Mouse (Mus musculus): Measurements from ENCODE around the gene Sstr2. TPM values are rescaled to one million over a fixed set of nuclear protein-coding genes. Genes with fewer than 3 reads are reported as not detected.
"Not testable (repeated sequence)": the region's sequence is repeated elsewhere in the genome, so short reads cannot be mapped to it uniquely, and the experiment has no call there.

The Sstr2 gene
- total RNA-seq, 4 experiments from 2014 or later: 1.3 to 6.2 (median 3.7) TPM

DNA sequence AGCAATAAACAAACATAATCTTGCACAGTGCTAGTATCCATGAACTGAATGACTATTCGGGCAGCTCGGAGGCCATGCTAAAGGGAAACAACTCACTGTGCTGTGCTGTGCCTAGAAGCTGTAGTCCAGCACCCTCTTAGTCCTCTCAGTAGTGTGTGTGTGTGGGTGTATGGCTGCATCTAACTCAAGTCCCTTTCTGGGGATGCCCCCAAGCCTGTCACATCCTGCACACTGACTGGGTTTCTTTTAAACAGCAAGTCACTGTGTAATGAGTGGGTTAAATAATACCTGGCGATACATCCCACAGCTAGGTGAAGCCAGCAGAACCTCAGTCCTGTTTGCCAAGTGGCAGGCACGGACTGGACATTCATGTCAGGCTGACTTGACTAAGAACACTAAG, 39.6 kb downstream of the Sstr2 start:
- DNase-seq: no peak

DNA sequence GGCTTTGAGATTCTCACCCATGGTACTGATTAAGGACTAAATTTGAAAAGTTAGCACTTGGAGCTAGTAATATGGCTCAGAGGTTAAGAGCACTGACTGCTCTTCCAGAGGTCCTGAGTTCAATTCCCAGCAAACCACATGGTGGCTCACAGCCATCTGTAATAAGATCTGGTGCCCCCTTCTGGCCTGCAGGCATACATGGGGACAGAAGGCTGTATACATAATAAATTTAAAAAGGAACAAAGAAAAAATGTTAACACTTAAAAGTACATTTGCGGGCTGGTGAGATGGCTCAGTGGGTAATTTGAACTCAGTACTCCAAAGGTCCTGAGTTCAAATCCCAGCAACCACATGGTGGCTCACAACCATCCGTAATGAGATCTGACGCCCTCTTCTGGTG, 41.1 kb downstream of the Sstr2 start:
- DNase-seq: not testable (repeated sequence)

GRCm38 (mm10) chr11:113660940-113661339, 41.8 kb downstream of the Sstr2 start:
- no peak for DNase-seq

DNA sequence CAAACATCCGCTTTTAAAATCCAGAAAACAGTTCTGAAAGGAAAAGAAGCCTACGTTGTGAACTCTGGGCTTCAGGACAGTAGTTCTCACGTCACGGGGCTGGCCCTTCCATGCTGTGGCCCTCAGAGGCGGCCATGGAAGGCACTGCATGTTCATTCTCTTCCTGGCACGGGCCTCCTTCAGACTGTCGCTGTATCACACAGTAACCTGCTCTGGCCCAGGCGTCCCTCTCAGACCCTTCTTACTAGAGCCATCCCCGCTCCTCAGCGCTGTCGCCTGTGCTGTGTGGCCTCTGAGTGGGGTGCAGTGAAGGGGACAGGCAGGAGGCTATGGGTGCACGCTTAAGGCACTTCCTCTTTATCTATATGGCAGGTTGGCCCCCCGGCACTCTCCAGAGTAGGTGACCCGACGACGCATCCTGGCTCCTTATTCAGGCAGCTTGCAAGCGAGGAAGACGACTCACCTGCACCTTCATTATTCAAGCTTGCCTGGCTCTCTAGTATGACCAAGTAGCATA, 42.8 kb downstream of the Sstr2 start:
- no peak for DNase-seq

DNA sequence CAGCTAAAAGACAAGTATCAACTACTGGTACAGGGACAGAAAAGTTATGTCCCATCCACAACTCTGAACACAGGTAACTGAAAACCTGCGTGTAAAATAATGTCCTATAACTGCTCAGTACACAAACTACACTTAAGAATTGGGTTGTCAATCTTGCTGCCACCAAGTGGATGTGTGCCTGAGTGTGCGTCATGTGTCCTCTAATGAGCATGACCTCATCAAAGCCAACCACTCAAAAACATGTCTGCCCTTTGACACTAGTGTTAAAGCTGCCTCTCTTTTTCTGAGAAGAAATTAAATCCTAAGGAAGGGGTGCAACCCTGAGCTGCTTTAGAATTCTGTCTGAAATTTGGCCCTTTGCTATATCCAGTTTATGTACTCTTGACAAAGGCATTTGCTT, 45.1 kb downstream of the Sstr2 start:
- DNase-seq: no peak

DNA sequence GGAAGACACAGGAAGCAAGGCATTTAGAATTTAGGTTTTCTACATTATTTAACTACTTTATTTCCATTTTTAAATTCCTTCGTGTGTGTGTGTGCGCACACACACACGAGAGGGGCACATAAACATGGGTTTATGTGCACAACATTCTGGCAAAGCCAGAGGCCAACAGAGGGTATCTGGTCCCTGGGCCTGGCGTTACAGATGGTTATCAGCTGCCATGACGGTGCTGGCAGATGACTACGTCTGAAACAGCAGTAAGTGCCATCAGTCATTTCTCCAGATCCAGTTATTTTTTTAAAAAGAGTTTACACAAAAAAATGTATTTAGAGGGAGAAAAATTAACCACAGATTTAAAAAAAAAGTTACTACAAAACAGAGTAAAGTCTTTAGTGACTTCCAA, 47.1 kb downstream of the Sstr2 start:
- DNase-seq: no peak

DNA sequence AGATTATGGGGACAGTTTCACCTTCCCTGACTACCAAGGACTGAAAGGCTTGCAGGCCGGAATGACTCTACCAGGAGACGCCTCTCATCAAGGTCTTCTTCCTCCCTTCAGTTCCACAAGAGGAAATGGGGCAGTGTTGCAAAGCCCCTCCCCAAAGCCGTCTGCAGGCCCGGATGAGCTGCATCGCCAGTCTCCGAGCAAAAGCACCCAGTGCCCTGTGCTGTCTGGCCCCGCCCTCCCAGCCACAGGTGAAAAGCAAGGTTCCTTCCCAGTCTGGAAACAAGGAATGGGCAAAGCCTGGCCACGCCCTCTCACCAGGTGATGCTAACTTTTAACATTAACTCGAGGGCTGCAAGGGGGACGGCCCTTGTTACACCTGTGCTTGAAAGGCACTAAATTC, 47.5 kb downstream of the Sstr2 start:
- no peak for DNase-seq

DNA sequence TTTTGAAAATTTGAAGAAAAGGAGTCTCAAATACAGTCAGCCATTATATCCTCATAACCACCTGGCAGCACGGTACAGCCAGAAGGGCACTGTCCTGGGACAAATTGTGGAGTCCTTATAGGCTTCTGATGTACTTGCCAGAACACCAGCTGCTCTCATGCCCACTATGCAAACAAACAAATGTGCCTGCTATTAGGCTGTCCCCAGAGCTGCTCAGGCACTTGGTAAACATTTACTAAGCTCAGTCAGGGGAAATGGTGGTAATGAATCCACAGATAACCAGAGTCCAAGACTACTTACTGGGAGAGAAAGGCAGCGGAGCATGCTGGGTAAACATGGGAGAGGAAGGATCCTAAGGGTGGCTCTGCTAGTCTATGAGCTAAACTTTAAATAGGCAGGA, 48.0 kb downstream of the Sstr2 start:
- DNase-seq: no peak

GRCm38 (mm10) chr11:113667704-113668103, 48.6 kb downstream of the Sstr2 start:
- no peak for DNase-seq

GRCm38 (mm10) chr11:113668857-113669256, 49.7 kb downstream of the Sstr2 start:
- DNase-seq: no peak

DNA sequence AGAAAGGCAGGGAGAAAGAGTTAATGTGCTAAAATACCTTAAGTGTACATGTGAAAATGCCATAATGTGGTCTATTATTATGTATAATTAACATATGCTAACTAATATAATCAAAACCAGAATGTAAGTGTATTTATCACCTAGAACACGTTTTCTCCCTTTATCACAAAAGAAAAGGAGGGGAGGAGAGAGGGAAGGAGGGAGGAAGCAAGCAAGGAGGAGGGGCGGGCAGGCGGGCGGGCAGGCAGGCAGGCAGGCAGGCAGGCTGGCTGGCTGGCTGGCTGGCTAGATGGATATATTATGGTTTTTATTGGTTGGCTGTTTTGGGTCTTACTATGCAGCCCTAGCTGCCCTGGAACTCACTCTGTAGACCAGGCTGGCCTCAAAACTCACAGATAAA, 50.6 kb downstream of the Sstr2 start:
- DNase-seq: no peak

- DNase-seq: no peak
These were observed 54.5 kb downstream of the Sstr2 start for GRCm38 (mm10) chr11:113673614-113674013.

DNA sequence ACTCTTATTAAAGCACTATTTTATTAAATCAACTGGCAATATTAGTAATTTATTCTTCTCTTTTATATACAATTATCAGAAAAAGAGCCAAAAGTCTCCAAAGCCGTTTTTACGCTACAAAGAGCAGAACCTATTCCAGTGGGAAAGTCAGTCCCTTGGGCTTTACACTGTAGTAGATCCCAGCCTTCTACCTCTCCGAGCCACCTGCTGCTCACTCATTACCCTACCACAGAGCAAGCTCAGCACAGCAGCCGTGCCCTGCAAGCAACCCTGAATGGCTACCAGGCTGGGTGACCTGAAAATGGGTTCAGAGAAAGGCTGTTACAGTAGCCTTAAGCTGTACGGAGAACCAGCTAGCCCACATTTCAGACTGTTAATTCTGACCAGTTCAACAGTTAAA, 55.5 kb downstream of the Sstr2 start:
- no peak for DNase-seq

Other genes with a start within 250 kb of the Sstr2 start
- 10 to 100 TPM; 45.5 to 63.0 (median 54.6) TPM for gene Cog1, start 29.8 kb downstream of the Sstr2 start, total RNA-seq (2022)
- 10 to 100 TPM; 32.5 to 40.2 (median 36.8) TPM for gene Slc39a11, start 30.7 kb downstream of the Sstr2 start, total RNA-seq (2022)
- gene Fam104a, start 64.8 kb downstream of the Sstr2 start, total RNA-seq (2022): 10 to 100 TPM; 28.9 to 34.4 (median 31.0) TPM
- gene D11Wsu47e, start 65.1 kb downstream of the Sstr2 start, total RNA-seq (2022): 10 to 100 TPM; 16.7 to 21.8 (median 18.1) TPM
- under 1 TPM; 0.43 to 1.00 (median 0.75) TPM for gene Cpsf4l, start 90.7 kb downstream of the Sstr2 start, total RNA-seq (2022)
- gene Cdc42ep4, start 132.5 kb downstream of the Sstr2 start, total RNA-seq (2022): 100 to 1,000 TPM in 2 of 4 experiments, 10 to 100 TPM in 2; 90.2 to 151 (median 111) TPM

Data from adrenal gland, adult 8-10 months (tissue).